Mouse (Mus musculus): Measurements from ENCODE around the gene Tspyl2. TPM values are rescaled to one million over a fixed set of nuclear protein-coding genes. Genes with fewer than 3 reads are reported as not detected.
"Not testable (repeated sequence)": the region's sequence is repeated elsewhere in the genome, so short reads cannot be mapped to it uniquely, and the experiment has no call there.

Gene Tspyl2
- total RNA-seq (2021), result 10 to 100 TPM; 12.0 to 16.7 TPM

- DNase-seq, result peak; percentile 88 to 89
- intact Hi-C loops (cut with DNase I), result loop anchor here (5.0 to 10.0 kb wide), 3 partner anchors 110 to 408 kb away; partner anchors contain the start of gene Kdm5c
Observed at GRCm38 (mm10) chrX:152342358-152342901, at the start of gene Tspyl2. TSS of gene Tspyl2 (minus strand) at chrX:152342425.

- intact Hi-C loops (cut with DNase I), result no loop called here
- peak; percentile 22 to 37 for DNase-seq
Observed at GRCm38 (mm10) chrX:152368397-152369273, 26.4 kb upstream of the Tspyl2 start, which contains the start of gene Gpr173. TSS of gene Gpr173 (minus strand) at chrX:152368704.

- intact Hi-C loops (cut with DNase I), result no loop called here
- no peak for DNase-seq
Observed at GRCm38 (mm10) chrX:152368054-152368396, 25.8 kb upstream of the Tspyl2 start.

- intact Hi-C loops (cut with DNase I), result no loop called here
- DNase-seq, result no peak
Observed at GRCm38 (mm10) chrX:152366418-152366817, 24.2 kb upstream of the Tspyl2 start.

GRCm38 (mm10) chrX:152352553-152353153 lies 10.4 kb upstream of the Tspyl2 start:
- intact Hi-C loops (cut with DNase I), result no loop called here
- DNase-seq, result peak in 1 of 2 experiments; percentile 7

- no peak for DNase-seq
- intact Hi-C loops (cut with DNase I), result loop anchor here (5.0 to 10.0 kb wide), 3 partner anchors 80 to 412 kb away; no protein-coding TSS in a partner anchor
Observed at GRCm38 (mm10) chrX:152347041-152347440, 4.8 kb upstream of the Tspyl2 start.

GRCm38 (mm10) chrX:152346587-152346986 lies 4.4 kb upstream of the Tspyl2 start:
- no peak for DNase-seq
- intact Hi-C loops (cut with DNase I), result loop anchor here (5.0 to 10.0 kb wide), 3 partner anchors 79 to 412 kb away; no protein-coding TSS in a partner anchor

- DNase-seq, result no peak
- intact Hi-C loops (cut with DNase I), result loop anchor here (5.0 to 10.0 kb wide), 3 partner anchors 111 to 408 kb away; partner anchors contain the start of gene Kdm5c
Observed at GRCm38 (mm10) chrX:152342903-152343302, 678 bp upstream of the Tspyl2 start.

- intact Hi-C loops (cut with DNase I), result loop anchor here (5.0 to 10.0 kb wide), 3 partner anchors 109 to 407 kb away; partner anchors contain the start of gene Kdm5c
- no peak for DNase-seq
Observed at GRCm38 (mm10) chrX:152341496-152341895, 729 bp downstream of the Tspyl2 start.

GRCm38 (mm10) chrX:152336546-152337332 lies 5.5 kb downstream of the Tspyl2 start:
- DNase-seq, result peak; percentile 84 to 85
- intact Hi-C loops (cut with DNase I), result no loop called here

- intact Hi-C loops (cut with DNase I); DNase-seq: not testable (repeated sequence)
Observed at GRCm38 (mm10) chrX:152336123-152336522, 6.1 kb downstream of the Tspyl2 start.

- intact Hi-C loops (cut with DNase I), result loop anchor here (10.0 kb wide), 2 partner anchors 195 to 315 kb away; partner anchors contain the start of genes Ribc1 and Smc1a
- not testable (repeated sequence) for DNase-seq
Observed at GRCm38 (mm10) chrX:152329400-152329799, 12.8 kb downstream of the Tspyl2 start.

GRCm38 (mm10) chrX:152327689-152328052 lies 14.6 kb downstream of the Tspyl2 start:
- no peak for DNase-seq
- intact Hi-C loops (cut with DNase I), result loop anchor here (10.0 kb wide), 2 partner anchors 193 to 313 kb away; partner anchors contain the start of genes Ribc1 and Smc1a

GRCm38 (mm10) chrX:152326996-152327688 lies 15.1 kb downstream of the Tspyl2 start, which contains the start of gene Kantr:
TSS of gene Kantr (minus strand) at chrX:152327495.
- DNase-seq, result peak; percentile 70 to 71
- intact Hi-C loops (cut with DNase I), result loop anchor here (10.0 kb wide), 2 partner anchors 192 to 312 kb away; partner anchors contain the start of genes Ribc1 and Smc1a

- peak in 1 of 2 experiments; percentile 5 for DNase-seq
- intact Hi-C loops (cut with DNase I), result loop anchor here (10.0 kb wide), 2 partner anchors 189 to 309 kb away; partner anchors contain the start of genes Ribc1 and Smc1a
Observed at GRCm38 (mm10) chrX:152323584-152323983, 18.6 kb downstream of the Tspyl2 start.

- intact Hi-C loops (cut with DNase I), result loop anchor here (10.0 kb wide), 2 partner anchors 188 to 308 kb away; partner anchors contain the start of genes Ribc1 and Smc1a
- no peak for DNase-seq
Observed at GRCm38 (mm10) chrX:152322776-152323175, 19.4 kb downstream of the Tspyl2 start.

GRCm38 (mm10) chrX:152320535-152320934 lies 21.7 kb downstream of the Tspyl2 start:
- DNase-seq, result no peak
- intact Hi-C loops (cut with DNase I), result loop anchor here (10.0 kb wide), 2 partner anchors 186 to 306 kb away; partner anchors contain the start of genes Ribc1 and Smc1a

- peak; percentile 2 to 21 for DNase-seq
Observed at GRCm38 (mm10) chrX:152307942-152308341, 34.3 kb downstream of the Tspyl2 start.

GRCm38 (mm10) chrX:152307371-152307770 lies 34.9 kb downstream of the Tspyl2 start:
- DNase-seq, result no peak
- intact Hi-C loops (cut with DNase I), result loop anchor here (5.0 kb wide), 1 partner anchor 190 kb away; no protein-coding TSS in a partner anchor

More at GRCm38 (mm10) chrX:152307942-152308341, 34.3 kb downstream of the Tspyl2 start:
- intact Hi-C loops (cut with DNase I), result loop anchor here (5.0 kb wide), 1 partner anchor 191 kb away; no protein-coding TSS in a partner anchor
